Mouse (Mus musculus) urinary bladder, postnatal 14 days (tissue): Measurements from ENCODE around the gene Gm11733.
A peak's percentile ranks its signal among the peaks of the same experiment; 100 is the strongest.

ENCODE experiments used
- DNase-seq: peaks from one replicate; pipeline ENCODE4 v3.0.0; 2021; ENCODE audit warnings: low spot score

Gm11733 gene

DNA sequence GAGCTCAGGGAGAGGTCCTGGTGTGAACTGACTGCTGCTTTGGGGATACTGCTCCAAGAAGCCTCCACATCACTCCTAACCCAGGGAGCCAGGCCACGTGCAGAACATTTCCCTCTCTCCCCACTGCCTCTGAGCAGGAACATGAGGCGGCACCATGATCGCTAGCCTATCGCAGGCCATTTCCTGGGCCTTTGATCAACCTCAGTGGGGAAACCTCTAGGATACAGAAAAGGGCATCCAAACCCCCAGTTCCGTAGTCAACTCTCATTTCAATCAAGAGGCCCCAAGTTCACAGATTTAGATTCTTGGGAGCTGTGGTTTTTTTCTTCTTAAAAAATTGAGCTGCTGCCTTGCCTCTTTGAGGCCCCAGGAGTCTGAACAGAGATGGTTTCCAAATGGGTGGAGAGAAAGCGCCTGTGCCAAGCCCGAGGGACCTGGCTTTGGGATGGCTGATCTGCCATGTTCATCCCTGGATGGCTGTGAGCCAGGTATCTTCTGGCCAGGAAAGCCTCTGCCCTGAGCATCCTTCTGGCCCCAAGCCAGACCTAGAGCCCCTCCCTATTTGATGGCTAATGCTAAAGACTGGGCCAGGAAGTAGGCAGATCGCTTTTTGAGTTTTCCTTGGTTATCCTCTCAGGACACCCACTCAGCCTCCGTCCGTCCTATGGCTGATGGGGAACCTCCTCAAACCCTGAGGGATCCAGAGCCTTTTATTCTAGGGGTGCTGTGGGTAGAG lies 5.7 kb upstream of the Gm11733 start:
- DNase-seq = peak; percentile 11

DNA sequence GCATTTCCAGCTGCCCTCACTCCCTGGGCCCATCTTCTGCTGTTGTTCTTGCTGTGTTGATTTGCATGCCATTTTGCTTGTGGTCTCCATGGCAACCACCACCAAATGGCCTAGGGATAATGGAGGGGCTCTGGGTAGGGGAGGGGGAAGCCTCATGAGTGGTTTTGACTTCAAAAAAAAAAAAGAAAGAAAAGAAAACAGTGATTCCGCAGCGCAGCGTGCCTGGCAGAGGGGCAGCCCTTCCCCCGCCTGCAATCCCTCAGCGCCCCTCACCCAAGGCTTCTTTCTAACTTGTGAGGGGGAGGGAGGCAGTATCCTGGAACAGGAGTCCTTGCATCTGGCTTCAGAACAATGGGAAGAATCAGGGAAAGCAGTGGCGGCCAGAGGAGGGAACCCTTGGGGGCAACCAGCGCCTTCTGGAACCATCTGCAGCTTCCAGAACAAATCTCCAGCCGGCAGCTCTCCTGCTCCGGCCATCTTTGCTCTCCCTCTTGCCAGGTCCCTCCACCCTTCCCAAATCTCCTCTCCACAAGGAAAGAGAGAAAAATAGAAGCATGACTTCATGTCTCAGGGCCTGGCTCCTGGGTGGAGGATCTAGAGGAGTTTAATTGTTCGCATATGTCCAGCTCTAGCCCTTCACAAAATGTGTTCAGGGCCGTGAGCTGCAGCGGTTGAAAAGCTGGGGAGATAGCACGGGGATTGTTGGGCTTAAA lies 5.0 kb upstream of the Gm11733 start:
- DNase-seq = peak; percentile 34

- DNase-seq = no peak
These were observed 4.4 kb upstream of the Gm11733 start for GRCm38 (mm10) chr11:117479746-117480145.

- DNase-seq = no peak
These were observed 1.9 kb upstream of the Gm11733 start for GRCm38 (mm10) chr11:117482300-117482676.

- peak; percentile 81 for DNase-seq
These were observed 1.3 kb upstream of the Gm11733 start for GRCm38 (mm10) chr11:117482677-117483511.

- no peak for DNase-seq
These were observed 7.4 kb downstream of the Gm11733 start for GRCm38 (mm10) chr11:117491408-117492208.

- DNase-seq = no peak
These were observed 8.0 kb downstream of the Gm11733 start for GRCm38 (mm10) chr11:117492209-117492505.

DNA sequence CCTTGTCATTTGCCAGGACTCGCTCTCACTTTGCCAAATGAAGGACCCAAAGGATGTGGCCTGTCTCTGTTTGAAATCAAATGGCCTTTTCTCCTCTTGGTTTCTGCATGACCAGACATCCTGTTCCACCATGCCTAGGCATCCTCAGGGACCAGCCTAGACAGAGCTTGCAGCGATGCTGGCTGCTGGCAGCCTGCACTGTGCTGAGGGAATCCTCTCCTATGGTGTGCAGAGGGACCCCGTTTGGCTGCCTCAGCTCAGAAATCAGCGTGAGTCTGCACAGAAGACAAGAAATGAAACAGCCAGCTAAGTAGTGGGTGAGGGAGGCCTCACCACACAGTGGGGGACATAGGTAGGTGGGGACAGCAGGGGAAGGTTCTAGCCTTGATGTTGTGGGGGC lies 12.6 kb downstream of the Gm11733 start:
- no peak for DNase-seq

DNA sequence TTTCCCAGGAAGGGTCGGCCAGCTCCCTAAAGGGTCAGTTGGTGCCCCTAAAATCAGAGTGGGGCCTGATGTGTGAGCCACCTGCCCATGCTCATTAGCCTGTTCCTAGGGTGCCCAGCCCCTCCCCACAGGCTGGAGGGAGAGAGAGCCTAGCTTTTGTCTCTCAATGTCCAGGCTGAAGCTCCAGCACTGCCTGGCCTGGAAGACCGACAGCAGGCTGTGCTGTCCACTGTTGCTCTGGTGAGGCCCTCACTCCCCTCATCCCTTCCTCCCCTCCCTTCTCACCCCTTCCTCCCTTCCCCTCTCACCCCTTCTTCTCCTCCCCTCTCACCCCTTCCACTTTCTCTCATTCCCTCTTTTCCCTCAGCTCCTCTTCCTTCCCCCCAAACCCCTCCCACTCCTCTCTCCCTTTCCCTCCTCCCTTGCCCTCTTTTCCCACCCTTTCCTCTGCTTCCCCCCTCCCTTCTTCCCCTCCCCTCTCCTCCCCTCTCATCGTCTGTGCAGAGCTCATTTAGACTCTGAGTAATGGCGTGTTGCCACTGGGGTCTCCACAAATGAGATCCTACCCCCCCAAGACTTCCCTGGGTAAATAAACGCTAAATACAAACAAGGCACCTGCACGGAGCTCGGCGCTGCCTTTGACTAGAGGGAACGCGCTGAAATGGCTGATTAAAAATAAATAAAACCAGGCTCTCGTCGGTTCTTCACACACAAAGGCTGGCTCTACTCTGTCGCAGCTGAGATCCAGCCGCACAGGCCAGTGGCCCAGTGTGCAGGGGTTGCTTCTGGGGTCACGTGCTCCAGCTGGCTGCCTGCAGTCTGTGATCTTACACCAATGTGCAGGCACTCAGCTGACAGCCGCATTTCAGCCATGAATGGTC lies 13.3 kb downstream of the Gm11733 start:
- DNase-seq = peak; percentile 8

GRCm38 (mm10) chr11:117498137-117498511 lies 14.0 kb downstream of the Gm11733 start:
- DNase-seq = no peak

DNA sequence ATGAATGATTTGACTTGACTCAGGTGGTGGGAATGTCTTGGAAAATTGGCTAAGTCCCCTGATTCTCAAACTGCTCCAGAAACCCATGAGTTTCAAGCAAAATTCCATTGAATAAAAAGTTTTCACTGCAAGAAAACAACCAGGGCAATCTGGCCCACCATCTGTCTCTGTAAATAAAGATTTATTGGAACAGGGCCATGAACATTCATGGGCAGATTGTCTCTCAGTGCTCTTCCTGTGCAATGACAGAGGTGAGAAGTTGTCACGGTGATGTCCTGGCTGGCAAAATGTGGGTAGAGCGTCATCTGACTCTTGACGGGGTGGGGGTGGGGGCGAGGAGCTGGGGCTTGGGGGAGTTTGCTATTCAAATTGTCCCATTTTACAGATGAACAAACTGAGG lies 24.8 kb downstream of the Gm11733 start:
- no peak for DNase-seq

GRCm38 (mm10) chr11:117515718-117516421 lies 31.7 kb downstream of the Gm11733 start:
- no peak for DNase-seq

DNA sequence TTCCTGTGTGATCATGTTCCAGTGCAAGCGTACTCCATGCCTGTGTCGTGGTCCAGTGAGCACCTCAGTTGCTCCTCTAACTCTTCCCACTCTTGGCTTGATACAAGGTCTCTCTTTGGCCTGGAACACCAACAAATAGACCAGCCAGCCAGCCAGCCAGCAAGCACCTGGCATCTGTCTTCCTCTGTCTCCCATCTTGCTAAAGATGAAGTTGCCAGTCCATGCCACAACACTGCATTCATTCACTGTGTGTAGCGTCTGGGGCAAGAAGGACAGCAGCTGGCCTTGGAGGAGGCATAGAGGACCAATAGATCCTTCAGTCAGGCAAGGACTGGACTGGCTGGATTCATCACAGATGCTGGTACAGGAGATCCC lies 32.2 kb downstream of the Gm11733 start:
- no peak for DNase-seq

DNA sequence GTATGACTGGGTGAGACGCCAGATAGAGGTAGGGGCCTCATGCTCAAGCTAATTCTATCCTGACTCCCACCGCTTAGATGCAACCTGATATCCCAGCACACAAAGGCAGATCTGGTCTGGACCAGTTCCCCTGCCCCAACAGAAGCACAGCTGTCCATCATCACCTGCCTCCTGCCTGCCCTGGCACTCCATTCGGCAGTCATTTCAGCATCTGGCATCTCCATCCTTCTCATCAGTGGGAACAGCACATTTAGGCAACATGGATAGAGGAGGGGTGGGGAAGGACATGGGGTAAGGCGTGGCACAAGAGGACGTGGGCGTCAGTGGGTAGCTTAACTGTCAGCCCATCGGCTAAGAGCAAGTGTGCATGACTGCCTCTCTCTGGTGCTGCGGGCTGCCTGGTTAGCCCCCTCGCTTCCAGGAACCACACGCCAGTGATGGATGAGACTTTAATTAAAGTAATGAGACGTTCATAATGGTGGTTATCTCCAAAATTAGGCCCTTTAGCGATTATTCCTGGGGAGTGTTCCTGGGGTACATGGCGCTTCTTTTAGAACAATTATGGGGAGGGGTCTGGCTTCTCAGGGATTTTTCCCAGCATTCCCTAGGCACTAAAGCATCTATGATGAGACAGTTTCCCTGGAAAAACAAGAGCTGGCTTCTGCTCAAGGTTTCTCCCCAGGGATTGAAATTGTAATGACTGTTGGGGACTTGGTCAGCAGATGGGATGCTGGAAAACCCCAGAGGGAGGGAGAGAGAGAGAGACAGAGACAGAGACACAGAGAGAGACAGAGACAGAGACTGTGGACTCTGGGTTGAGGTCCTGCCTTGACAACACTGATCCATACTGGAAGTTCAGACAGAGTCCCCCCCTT lies 38.0 kb downstream of the Gm11733 start:
- DNase-seq = no peak

DNA sequence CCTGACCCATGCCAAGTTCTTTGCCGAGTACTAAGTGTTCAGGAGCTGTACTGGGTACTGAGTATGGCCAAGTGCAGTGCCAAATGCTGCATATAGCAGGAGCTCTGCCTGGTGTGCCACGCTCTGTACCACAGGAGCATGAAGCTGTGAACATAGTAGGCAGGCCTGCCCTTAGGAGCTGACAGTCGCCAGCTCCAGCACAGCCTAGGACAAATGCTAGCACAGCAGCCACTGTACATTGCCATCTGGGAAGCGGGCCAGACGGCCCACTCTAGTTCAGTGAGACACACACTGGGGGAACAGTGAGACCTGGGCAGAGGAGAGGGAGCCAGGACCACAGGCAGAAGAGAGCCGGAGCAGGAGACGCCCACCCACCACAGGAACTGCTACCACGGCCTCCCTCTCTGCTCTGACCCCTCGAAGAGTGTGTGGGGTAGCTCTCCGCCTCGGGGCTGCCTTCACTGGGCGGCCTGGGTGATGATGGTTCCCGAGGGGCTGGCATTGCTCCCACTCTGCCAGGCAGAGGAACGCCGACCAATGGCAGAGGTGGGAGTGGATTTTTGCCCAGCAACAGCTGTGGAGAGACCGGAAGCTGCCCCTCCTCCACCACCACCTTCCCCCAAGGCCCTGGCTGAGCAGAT lies 38.8 kb downstream of the Gm11733 start:
- DNase-seq = peak; percentile 35

GRCm38 (mm10) chr11:117525606-117526349 lies 41.6 kb downstream of the Gm11733 start:
- no peak for DNase-seq

GRCm38 (mm10) chr11:117532374-117532773 lies 48.2 kb downstream of the Gm11733 start:
- no peak for DNase-seq

- DNase-seq = peak; percentile 68
These were observed 50.7 kb downstream of the Gm11733 start for GRCm38 (mm10) chr11:117534912-117535311.
